Mouse (Mus musculus) left cerebral cortex, adult 9 months (tissue): ENCODE measurements around the gene Alox12b.
A peak's percentile ranks its signal among the peaks of the same experiment; 100 is the strongest.

ENCODE experiments used
- DNase-seq, 2 experiments: peaks; one replicate each; pipeline ENCODE4 v3.0.0; 2022; ENCODE audit warnings: low spot score in 2 of 2

Alox12b gene

DNA sequence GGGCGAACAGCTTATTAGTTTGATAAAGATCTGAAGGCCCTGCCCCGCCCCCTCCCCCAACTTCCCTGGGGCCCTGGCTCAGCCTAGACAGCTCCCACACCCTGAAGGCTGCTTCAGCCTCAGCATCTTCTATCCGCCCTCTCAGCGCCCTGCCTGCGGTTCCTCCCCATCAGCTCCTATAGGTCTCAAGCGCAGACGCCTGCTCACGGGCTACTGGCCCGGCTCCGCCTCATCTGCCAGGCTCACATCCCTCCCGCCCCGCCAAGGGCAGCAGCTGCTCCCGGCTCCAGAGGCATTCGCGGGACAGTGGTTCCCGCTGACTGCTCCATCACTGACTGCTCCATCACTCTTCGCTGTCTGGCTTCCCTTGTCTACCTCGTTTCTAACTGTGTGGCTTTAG lies at the start of gene Alox12b:
Alox12b (plus strand) TSS at position 190 of the 400 bp plus-strand sequence.
- peak in 1 of 2 experiments; percentile 26 for DNase-seq

DNA sequence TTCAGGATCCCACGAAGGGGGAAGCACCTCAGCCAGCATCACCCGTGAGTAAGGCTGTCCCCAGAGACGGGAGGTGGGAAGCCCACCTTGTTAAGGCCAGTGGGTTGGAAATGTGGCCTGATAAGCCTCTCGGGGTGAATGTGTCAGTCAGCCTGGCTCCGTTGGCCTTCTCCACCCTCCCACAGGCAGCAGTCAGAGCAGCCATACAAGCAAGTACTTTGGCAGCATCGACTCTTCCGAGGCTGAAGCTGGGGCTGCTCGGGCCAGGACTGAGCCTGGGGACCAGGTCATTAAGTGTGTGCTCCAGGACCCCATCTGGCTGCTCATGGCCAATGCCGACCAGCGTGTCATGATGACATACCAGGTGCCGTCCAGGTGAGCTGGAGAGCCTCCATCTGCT lies 49.1 kb upstream of the Alox12b start:
- no peak for DNase-seq

DNA sequence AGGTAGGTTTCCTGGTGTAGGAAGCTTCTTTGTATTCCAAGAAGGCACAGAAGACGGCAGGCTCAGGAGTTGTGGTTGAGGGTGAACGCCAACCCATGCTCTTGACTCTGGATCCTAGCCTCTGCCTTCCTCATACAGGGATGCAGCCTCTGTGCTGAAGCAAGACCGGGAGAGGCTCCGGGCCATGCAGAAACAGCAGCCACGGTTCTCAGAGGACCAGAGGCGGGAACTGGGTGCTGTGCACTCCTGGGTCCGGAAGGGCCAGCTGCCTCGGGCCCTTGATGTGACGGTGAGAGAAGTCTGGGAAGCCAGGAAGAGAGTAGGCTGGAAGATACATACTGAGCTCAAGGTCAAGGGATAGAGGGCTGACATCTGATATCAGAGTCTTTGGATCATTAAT lies 48.6 kb upstream of the Alox12b start:
- DNase-seq: no peak

DNA sequence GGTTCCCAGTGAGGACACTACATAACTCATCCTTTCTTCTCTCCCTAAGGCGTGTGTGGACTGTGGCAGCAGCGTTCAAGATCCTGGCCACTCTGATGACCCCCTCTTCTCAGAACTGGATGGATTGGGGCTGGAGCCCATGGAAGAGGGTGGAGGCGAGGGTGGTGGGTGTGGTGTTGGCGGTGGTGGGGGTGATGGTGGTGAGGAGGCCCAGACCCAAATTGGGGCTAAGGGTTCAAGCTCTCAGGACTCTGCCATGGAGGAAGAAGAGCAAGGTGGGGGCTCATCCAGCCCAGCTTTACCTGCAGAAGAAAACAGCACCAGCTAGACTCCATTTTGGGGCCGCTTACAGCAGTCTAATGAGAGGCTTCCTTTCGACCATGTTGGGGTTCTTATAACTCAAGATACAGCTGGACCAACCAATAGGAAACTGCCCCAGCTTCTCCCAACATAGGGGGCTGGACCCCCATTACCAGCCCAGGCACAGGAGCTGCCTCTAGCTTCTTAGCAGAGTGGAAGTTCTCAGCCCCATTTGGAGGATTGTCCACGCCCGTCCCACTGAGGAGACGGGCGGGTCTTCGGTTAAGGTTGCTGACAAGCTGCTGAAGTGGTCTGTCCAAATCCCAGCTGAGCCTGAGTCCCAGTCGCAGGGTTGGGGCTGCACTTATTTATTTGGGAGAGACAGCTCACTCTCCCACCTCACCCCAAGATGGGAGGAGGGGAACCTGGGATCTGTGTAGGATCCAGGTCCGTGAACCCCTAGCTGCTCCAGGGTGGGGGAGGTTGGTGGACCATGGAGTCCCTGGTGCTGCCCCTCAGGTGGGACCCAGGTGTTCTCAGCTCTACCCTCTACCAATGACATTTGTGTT lies 47.5 kb upstream of the Alox12b start:
- no peak for DNase-seq

DNA sequence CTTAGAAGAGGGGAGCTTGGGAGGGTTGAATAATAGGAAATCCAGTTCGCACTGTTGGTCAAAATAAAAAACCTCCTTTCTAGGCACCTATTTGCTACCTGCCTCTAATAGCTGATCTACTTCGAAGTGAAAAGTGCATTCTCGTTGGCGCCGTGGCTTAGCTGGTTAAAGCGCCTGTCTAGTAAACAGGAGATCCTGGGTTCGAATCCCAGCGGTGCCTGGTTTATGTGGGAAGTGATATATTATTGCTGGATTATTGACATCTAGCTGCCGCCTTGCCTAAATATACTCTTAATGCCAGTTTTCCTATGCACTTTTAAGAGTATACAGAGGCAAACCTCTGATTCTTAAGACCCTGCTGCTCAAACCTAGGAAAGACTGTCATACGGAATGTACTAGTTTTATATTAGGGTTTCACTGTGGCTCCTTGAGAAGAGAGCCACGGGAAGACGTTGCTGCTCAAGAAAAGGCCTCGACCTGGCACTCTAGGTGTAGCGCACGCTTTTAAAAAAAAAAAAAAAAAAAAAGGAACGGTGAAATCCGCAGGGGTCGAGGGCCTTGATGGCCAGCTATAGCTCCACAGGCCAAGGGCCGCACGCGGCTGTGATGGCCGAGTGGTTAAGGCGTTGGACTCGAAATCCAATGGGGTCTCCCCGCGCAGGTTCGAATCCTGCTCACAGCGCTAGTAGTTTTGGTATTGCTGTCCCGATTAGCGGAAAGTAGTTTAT lies 46.3 kb upstream of the Alox12b start:
- peak in 1 of 2 experiments; percentile 92 for DNase-seq

DNA sequence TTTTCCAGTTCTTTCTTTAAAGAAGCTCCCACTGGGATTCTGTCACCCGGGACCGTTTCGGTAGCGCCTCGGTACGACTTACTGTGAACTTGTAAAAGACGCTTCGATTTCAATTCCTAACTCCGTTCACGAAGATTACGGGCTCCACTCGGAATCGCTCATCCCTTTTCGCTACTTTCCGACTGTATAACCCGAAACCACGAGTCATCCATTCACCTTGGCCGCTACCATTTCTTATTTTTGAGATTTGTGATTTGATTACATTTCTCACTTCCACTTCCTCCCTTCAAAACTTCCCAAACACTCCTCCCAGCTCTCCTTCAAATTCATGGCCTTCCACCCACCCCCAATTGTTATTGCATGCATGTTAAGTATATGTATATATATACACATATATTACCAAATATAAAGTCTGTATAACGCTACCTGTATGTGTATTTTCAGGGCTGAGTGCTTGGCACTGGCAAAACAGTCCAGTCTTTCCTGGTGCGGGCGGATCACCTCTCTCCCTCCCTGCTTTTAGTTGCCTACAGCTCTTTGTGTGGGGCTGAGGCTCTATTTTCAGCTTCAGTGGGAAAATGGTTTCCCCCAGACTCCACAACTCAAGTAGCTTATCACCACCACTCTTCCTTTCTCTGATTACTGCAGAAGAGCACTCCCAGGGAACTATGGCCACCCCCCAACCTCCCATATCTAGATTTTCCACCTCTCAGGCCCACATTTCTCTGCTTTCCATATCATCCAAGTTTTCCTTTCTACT lies 45.6 kb upstream of the Alox12b start:
- no peak for DNase-seq

DNA sequence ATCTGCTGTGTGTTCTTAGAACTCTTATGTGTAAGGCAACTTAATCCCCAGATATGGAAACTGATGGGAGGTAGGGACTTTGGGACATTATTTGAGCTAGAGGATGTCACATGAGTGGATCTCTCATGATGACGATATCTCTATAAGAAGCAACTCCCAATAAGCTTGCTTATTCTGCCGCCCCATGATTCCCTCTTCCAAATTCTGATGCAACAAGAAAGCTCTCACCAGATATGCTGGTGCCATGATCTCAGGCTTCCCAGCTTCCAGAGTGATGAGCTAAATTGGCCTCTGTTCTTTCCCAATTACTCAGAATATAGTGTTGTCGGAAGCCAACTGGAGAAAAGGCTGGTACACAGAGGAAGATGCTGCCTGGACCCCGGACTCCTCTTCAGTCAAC lies 44.9 kb upstream of the Alox12b start:
- DNase-seq: peak in 1 of 2 experiments; percentile 47

DNA sequence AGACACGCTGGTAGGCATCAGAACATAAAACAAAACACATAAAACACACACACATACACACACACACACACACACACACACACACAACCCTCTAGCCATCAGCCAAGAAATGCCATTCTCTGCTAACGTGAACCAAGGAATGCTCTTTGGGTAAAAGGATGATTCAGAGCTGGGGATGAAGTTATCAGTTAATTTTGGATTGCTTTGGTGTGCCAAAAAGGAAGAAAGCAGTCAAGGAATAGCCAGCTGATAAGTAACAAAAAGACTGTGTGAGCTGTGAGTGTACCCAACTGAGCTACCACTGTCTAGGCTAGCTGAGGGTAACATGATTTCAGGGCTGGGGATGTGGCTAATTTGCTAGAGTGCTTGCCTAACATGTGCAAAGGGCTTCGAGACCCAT lies 42.8 kb upstream of the Alox12b start:
- DNase-seq: no peak

DNA sequence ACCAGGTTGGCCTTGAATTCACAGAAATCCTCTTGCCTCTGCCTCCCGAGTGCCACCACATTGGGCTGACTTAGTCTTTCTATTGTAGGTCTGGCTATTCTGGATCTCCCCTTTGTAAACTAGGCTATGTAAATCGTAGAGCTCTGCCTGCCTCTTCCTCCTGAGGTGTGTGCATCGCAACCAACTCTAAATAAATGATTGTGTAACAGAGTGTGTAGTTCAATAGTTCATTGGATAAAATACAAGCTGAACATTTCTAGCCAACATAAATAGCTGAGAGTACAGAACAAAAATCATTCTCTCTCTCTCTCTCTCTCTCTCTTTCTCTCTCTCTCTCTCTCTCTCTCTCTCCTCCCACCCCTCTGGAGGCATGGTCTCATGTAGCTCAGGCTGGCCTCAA lies 42.2 kb upstream of the Alox12b start:
- no peak for DNase-seq

DNA sequence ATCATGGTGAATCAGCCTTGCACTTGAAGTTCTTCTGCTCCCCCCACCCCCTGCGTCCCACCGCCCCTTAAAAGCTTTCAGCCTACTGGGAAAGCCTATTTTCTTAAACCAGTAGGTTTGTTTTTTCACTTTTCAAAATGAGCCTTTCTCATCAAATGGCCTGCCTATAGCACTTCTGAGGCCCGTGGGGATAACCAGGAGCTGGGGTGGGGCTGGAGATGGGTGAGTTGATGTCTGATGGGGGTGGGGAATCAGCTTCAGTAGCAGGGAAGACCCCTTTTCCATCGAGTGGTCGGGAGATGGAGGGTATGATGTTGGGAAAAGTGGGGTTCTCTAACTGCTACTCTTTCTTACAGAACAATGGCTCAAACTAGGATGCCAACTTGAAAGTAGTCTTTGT lies 39.9 kb upstream of the Alox12b start:
- DNase-seq: no peak

DNA sequence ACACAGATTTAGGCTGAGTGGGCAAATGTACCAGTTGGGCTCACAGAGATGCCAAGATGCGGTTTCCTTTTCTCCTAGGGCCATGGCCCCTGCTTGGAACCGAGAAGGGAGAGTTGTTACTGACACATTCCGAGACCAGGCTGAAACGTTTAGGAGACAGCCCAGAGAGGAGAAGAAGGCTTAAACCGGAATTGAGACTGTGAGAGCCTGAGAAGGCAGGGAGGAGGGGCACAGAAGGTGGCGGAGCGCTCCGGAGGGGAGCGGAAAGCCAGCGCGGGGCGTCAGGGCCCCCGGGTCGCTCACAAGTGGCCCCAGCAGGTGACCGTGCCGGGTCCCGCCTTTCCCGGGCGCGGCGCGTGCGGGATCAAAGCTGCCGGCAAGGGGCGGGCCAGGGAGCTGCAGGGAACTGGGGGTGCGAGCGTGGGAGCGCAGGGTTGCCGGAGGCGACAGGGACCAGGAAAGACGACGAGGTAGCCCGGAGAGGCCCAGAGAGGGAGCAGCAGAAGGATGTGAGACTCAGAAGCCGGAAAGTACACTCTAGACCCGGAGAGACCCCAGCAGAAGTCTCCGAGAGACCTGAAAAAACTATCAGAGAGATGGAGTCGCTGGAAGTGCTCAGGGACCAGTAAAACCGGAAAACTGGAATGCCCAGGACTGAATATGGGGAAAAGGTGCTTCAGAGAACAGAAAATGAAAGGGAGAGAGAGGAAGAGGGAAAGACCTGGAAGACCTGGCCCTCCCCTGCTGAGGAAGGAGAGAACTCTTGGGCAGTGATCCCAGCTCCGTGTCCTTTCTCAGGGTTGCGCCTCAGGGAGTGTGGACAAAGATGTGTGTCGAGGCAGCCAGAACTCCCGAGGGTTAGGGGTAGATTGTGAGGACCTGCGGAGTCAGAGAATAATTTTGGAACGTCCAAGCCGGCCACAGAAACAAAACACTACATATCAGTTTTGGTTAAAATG lies 38.8 kb upstream of the Alox12b start:
- DNase-seq: peak in 1 of 2 experiments; percentile 46

DNA sequence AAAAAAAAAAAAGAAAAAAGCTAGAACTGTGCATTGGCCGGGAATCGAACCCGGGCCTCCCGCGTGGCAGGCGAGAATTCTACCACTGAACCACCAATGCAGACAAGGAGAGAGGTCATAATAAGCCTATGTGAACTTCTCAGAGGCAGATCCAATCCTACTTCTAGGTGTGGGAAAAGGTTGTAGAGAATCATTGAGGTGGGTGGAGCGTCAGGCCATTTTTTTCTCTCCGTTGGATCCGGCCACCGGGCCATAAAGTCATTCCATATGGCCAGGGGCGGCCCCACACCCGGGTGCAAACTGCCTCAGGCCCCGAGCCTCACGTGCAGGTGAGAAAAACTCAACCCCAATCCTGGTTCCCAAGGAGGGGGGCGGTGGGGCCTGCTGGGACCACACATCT lies 38.0 kb upstream of the Alox12b start:
- DNase-seq: peak in 1 of 2 experiments; percentile 92

DNA sequence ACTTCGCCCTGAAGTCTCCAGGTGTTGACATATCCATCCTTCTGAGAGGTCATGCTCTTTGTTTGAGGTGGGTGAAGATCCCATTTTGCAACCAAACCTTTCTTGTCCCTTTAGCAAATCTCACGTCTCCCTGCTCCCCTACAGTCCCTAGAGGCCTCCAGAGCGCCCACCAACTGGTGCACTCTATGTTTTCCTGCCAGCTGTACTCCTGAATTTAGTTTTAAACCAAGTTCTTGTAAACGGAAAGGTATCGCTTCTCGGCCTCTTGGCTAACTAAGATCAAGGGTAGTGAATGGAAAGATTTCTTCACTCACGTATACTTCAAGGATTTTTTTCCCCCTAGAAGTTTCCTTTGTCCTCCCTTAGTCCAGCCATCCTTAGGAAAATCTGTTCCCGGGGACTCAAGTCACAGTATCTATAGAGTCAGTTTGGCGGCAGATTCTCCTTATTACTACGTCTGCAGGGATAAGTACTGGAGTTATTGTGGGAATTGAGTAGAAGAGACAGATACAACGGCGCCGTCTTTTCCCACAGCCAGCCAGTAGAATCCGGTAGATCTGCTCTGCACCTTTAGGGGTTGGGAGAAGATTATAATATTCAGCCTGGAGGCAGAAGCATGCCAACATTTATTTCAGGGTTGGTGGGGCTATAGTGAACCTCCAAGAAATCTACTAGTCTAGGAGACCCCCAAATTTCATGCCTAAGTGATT lies 37.2 kb upstream of the Alox12b start:
- no peak for DNase-seq

DNA sequence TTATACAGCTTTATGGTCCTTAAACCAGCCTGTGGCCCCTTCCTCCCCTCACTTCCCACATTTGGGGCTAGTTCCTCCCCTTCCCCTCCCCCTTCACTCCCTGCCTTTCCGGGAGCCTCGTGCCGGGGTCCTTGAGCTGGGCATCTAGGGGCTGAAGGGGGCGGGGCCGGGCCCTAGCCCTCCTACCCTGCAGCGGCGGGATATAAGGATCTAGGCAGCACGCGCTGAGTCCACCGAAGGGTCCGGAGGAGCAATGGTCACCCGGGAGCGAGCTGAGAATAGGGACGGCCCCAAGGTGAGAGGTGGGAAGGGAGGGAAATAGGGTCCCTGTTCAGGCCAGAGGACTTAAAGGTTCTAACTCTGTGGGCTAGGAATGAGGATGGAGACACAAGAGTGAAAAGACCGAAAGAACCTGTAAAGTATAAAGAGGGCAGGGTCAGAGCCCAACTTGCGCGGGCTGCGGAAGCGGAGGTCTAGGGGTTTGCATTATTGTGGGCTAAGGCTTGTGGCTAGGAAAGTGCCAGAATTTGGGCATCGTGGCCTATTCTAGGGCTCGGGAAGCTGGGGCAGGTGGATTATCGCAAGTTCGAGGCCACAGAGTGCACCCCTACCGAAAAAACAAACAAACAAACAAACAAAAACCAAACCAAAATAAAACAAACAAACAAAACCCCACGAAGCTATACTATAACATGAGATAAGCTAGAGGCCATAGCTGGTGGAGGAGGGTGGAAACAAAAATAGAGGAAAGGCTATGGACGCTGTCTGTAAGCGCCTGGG lies 36.4 kb upstream of the Alox12b start, which contains the start of gene Hes7:
Hes7 (plus strand) TSS at position 184 of the 780 bp plus-strand sequence.
- DNase-seq: no peak

DNA sequence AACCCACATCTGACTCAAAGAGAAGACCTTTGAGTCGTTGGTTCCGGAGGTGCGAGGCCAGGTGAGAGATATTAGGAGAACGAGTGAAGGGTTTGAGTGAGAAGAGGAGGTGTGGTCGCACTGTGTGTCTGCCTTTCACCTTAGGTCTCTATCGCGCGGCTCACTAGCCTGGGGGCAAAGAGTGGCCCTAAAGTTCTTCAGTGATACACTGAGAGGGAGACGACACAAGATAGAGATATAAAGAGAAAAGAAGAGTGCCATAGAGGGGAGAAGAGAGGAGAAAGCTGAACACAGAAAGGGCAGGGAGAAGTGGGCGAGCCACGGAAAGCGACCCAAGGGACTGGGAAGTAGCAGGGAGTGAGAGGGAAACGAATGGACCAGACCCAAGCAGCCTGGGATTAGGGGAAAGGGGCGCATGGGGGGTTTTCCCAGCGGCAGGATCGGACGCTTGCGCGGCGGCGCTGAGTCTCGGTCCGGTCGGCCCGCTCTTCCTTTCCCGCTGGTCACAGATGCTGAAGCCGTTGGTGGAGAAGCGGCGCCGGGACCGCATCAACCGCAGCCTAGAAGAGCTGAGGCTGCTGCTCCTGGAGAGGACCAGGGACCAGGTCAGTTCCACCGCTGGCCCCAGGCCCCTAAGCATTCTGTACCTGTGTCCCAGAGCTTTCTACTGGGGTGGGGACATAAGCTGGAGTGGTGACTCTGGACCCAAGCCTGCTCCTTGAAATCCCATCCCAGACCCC lies 35.6 kb upstream of the Alox12b start:
- DNase-seq: no peak

DNA sequence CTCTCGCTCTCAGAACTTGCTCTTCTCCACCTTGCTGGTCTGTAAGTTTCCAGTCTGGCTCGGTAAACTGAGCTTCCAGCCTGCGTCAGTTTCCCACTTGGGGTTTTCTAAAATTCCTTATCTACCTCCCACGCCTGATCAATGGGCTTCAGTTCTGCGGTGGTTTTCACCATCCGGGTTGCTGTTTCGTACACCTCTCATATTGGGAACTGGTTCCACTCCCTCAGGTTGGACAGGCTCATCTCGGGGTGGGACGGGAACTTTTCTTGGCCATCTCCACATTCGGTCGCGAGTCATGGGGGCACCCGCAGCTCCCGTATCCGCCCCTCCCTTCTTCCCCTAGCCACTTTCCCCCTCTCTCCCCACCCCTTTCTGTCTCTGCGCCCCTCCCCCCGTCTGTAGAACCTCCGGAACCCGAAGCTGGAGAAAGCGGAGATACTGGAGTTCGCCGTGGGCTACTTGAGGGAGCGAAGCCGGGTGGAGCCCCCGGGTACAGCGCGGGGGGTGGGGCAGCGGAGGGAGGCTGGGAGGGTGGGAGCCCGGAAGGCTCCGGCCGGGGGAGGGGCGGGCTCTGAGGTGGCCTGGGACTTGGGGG lies 35.0 kb upstream of the Alox12b start:
- no peak for DNase-seq

DNA sequence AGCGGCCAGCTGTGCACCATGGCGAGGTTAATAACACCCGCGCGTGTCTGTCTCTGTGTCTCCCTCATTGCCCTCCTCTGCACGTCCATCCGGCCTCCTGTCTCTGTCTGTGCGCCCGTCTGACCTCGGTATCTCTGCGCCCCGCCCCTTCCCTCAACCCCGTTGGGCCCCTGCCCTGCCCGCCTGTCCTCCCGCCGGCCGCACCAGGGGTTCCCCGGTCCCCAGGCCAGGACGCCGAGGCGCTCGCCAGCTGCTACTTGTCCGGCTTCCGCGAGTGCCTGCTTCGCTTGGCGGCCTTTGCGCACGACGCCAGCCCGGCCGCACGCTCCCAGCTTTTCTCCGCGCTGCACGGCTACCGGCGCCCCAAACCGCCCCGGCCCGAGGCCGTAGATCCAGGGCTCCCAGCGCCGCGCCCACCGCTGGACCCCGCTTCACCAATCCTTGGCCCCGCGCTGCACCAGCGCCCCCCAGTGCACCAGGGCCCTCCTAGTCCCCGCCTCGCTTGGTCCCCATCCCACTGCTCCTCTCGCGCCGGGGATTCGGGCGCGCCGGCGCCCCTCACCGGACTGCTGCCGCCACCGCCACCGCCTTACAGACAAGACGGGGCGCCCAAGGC lies 34.3 kb upstream of the Alox12b start, which contains the start of gene 9130213A22Rik:
9130213A22Rik (minus strand) TSS at position 254 of the 616 bp plus-strand sequence.
- DNase-seq: peak in 1 of 2 experiments; percentile 88
